Mouse (Mus musculus): ENCODE results near the gene Gm7579. TPM values are rescaled to one million over a fixed set of nuclear protein-coding genes. Genes with fewer than 3 reads are reported as not detected.
"Not testable (repeated sequence)": the region's sequence is repeated elsewhere in the genome, so short reads cannot be mapped to it uniquely, and the experiment has no call there.

Gm7579 gene
- polyA plus RNA-seq, 1 experiment from 2014 or later = not detected

GRCm38 (mm10) chr7:142201064-142201463, 10.6 kb upstream of the Gm7579 start, which contains the start of gene Krtap5-3:
Gene Krtap5-3, plus strand, starts transcription at chr7:142201364.
- no peak within 1 kb of the TSS for H3K4me3 ChIP-seq (ENCODE audit: low read depth, low read length)
- no peak within 1 kb of the TSS for H3K4me2 ChIP-seq (ENCODE audit: low read length)
- no peaks in the 10 kb centered on the region for H3K4me1 ChIP-seq (ENCODE audit: control insufficient read depth, insufficient read depth, low read length)
- no peaks in the 10 kb centered on the region for H3K27me3 ChIP-seq (replicated peaks; ENCODE audit: control insufficient read depth, insufficient read depth, low read length)
- no peaks in the 10 kb centered on the region for H3K9me3 ChIP-seq (replicated peaks; ENCODE audit: control insufficient read depth, low read length)
- 86% methylated on average over 1 of the region's 1 CpGs for WGBS
- ATAC-seq (no peak), DNase-seq (ENCODE audit: low spot score) (no peak)
- H3K36me3 ChIP-seq (ENCODE audit: control insufficient read depth, insufficient read depth, low read length) = no peaks in the 10 kb centered on the region
- no peak within 1 kb of the TSS for H3K27ac ChIP-seq (ENCODE audit: low read depth, low read length)
- H3K9ac ChIP-seq (ENCODE audit: low read length) = no peak within 1 kb of the TSS

GRCm38 (mm10) chr7:142205488-142205887, 6.2 kb upstream of the Gm7579 start:
- ATAC-seq (no peak), DNase-seq (ENCODE audit: low spot score) (no peak)
- H3K9ac ChIP-seq (ENCODE audit: low read length) = no peak overlapping the region
- no peak overlapping the region for H3K4me3 ChIP-seq (ENCODE audit: low read depth, low read length)
- H3K9me3 ChIP-seq (replicated peaks; ENCODE audit: control insufficient read depth, low read length) = no peaks in the 10 kb centered on the region
- H3K27ac ChIP-seq (ENCODE audit: low read depth, low read length) = no peak overlapping the region
- no peaks in the 10 kb centered on the region for H3K36me3 ChIP-seq (ENCODE audit: control insufficient read depth, insufficient read depth, low read length)
- no peaks in the 10 kb centered on the region for H3K4me1 ChIP-seq (ENCODE audit: control insufficient read depth, insufficient read depth, low read length)
- no peaks in the 10 kb centered on the region for H3K27me3 ChIP-seq (replicated peaks; ENCODE audit: control insufficient read depth, insufficient read depth, low read length)
- H3K4me2 ChIP-seq (ENCODE audit: low read length) = no peak overlapping the region

GRCm38 (mm10) chr7:142206891-142207290, 4.8 kb upstream of the Gm7579 start:
- whole genome bisulfite sequencing = 60% methylated on average over 5 of the region's 5 CpGs

GRCm38 (mm10) chr7:142212136-142212535, 477 bp downstream of the Gm7579 start:
- not testable (repeated sequence) for H3K4me1 ChIP-seq (ENCODE audit: control insufficient read depth, insufficient read depth, low read length); H3K4me2 ChIP-seq (ENCODE audit: low read length); ATAC-seq; H3K36me3 ChIP-seq (ENCODE audit: control insufficient read depth, insufficient read depth, low read length); H3K27me3 ChIP-seq (replicated peaks; ENCODE audit: control insufficient read depth, insufficient read depth, low read length); H3K4me3 ChIP-seq (ENCODE audit: low read depth, low read length); DNase-seq (ENCODE audit: low spot score); H3K9ac ChIP-seq (ENCODE audit: low read length); H3K27ac ChIP-seq (ENCODE audit: low read depth, low read length); H3K9me3 ChIP-seq (replicated peaks; ENCODE audit: control insufficient read depth, low read length)
- WGBS = 61% methylated on average over 1 of the region's 1 CpGs

More at GRCm38 (mm10) chr7:142206891-142207290, 4.8 kb upstream of the Gm7579 start:
- not testable (repeated sequence) for H3K36me3 ChIP-seq (ENCODE audit: control insufficient read depth, insufficient read depth, low read length); ATAC-seq; DNase-seq (ENCODE audit: low spot score); H3K27ac ChIP-seq (ENCODE audit: low read depth, low read length); H3K9me3 ChIP-seq (replicated peaks; ENCODE audit: control insufficient read depth, low read length); H3K4me1 ChIP-seq (ENCODE audit: control insufficient read depth, insufficient read depth, low read length); H3K9ac ChIP-seq (ENCODE audit: low read length); H3K4me2 ChIP-seq (ENCODE audit: low read length); H3K27me3 ChIP-seq (replicated peaks; ENCODE audit: control insufficient read depth, insufficient read depth, low read length); H3K4me3 ChIP-seq (ENCODE audit: low read depth, low read length)

GRCm38 (mm10) chr7:142224518-142224917, 12.9 kb downstream of the Gm7579 start:
- H3K36me3 ChIP-seq (ENCODE audit: control insufficient read depth, insufficient read depth, low read length) = no peaks in the 10 kb centered on the region
- no peaks in the 10 kb centered on the region for H3K4me1 ChIP-seq (ENCODE audit: control insufficient read depth, insufficient read depth, low read length)
- H3K27me3 ChIP-seq (replicated peaks; ENCODE audit: control insufficient read depth, insufficient read depth, low read length) = no peaks in the 10 kb centered on the region
- H3K4me3 ChIP-seq (ENCODE audit: low read depth, low read length) = no peak overlapping the region
- H3K9ac ChIP-seq (ENCODE audit: low read length) = no peak overlapping the region
- no peak for DNase-seq (ENCODE audit: low spot score)
- no peak for ATAC-seq
- H3K4me2 ChIP-seq (ENCODE audit: low read length) = no peak overlapping the region
- no peak overlapping the region for H3K27ac ChIP-seq (ENCODE audit: low read depth, low read length)
- no peaks in the 10 kb centered on the region for H3K9me3 ChIP-seq (replicated peaks; ENCODE audit: control insufficient read depth, low read length)
- 53% methylated on average over 2 of the region's 2 CpGs for WGBS

GRCm38 (mm10) chr7:142229871-142230270, 18.2 kb downstream of the Gm7579 start, which contains the start of gene Krtap5-5:
Gene Krtap5-5, minus strand, starts transcription at chr7:142229971.
- H3K9me3 ChIP-seq (replicated peaks; ENCODE audit: control insufficient read depth, low read length); H3K4me3 ChIP-seq (ENCODE audit: low read depth, low read length); H3K9ac ChIP-seq (ENCODE audit: low read length); H3K4me1 ChIP-seq (ENCODE audit: control insufficient read depth, insufficient read depth, low read length); H3K36me3 ChIP-seq (ENCODE audit: control insufficient read depth, insufficient read depth, low read length); ATAC-seq; DNase-seq (ENCODE audit: low spot score); H3K27ac ChIP-seq (ENCODE audit: low read depth, low read length); H3K4me2 ChIP-seq (ENCODE audit: low read length); H3K27me3 ChIP-seq (replicated peaks; ENCODE audit: control insufficient read depth, insufficient read depth, low read length): not testable (repeated sequence)
- 48% methylated on average over 3 of the region's 3 CpGs for WGBS

- no peaks in the 10 kb centered on the region for H3K27me3 ChIP-seq (replicated peaks; ENCODE audit: control insufficient read depth, insufficient read depth, low read length)
- no peak overlapping the region for H3K4me2 ChIP-seq (ENCODE audit: low read length)
- H3K9ac ChIP-seq (ENCODE audit: low read length) = no peak overlapping the region
- WGBS = 16% methylated on average over 1 of the region's 1 CpGs
- ATAC-seq = no peak
- no peaks in the 10 kb centered on the region for H3K36me3 ChIP-seq (ENCODE audit: control insufficient read depth, insufficient read depth, low read length)
- H3K27ac ChIP-seq (ENCODE audit: low read depth, low read length) = no peak overlapping the region
- H3K9me3 ChIP-seq (replicated peaks; ENCODE audit: control insufficient read depth, low read length) = no peaks in the 10 kb centered on the region
- no peak for DNase-seq (ENCODE audit: low spot score)
- no peak overlapping the region for H3K4me3 ChIP-seq (ENCODE audit: low read depth, low read length)
- no peaks in the 10 kb centered on the region for H3K4me1 ChIP-seq (ENCODE audit: control insufficient read depth, insufficient read depth, low read length)
Measured at GRCm38 (mm10) chr7:142231540-142231939, 19.9 kb downstream of the Gm7579 start.

- Histone ChIP-seq H3K4me3 (ENCODE audit: low read depth, low read length) (no peak within 1 kb of the TSS), H3K9ac (ENCODE audit: low read length) (no peak within 1 kb of the TSS), H3K9me3 (replicated peaks; ENCODE audit: control insufficient read depth, low read length) (no peaks in the 10 kb centered on the region), H3K4me2 (ENCODE audit: low read length) (no peak within 1 kb of the TSS), H3K36me3 (ENCODE audit: control insufficient read depth, insufficient read depth, low read length) (no peaks in the 10 kb centered on the region), H3K27ac (ENCODE audit: low read depth, low read length) (no peak within 1 kb of the TSS), H3K27me3 (replicated peaks; ENCODE audit: control insufficient read depth, insufficient read depth, low read length) (no peaks in the 10 kb centered on the region), H3K4me1 (ENCODE audit: control insufficient read depth, insufficient read depth, low read length) (no peaks in the 10 kb centered on the region)
- DNase-seq (ENCODE audit: low spot score) = no peak
- WGBS = 58% methylated on average over 2 of the region's 2 CpGs
- no peak for ATAC-seq
Measured at GRCm38 (mm10) chr7:142240978-142241377, 29.3 kb downstream of the Gm7579 start, which contains the start of gene Gm40460. Gene Gm40460, minus strand, starts transcription at chr7:142241078.

GRCm38 (mm10) chr7:142249824-142250223, 38.2 kb downstream of the Gm7579 start:
- H3K9me3 ChIP-seq (replicated peaks; ENCODE audit: control insufficient read depth, low read length) = no peaks in the 10 kb centered on the region
- H3K27ac ChIP-seq (ENCODE audit: low read depth, low read length) = no peak overlapping the region
- no peak overlapping the region for H3K4me3 ChIP-seq (ENCODE audit: low read depth, low read length)
- H3K9ac ChIP-seq (ENCODE audit: low read length) = no peak overlapping the region
- H3K4me1 ChIP-seq (ENCODE audit: control insufficient read depth, insufficient read depth, low read length) = no peaks in the 10 kb centered on the region
- ATAC-seq (no peak), DNase-seq (ENCODE audit: low spot score) (peak; percentile 63)
- no peaks in the 10 kb centered on the region for H3K27me3 ChIP-seq (replicated peaks; ENCODE audit: control insufficient read depth, insufficient read depth, low read length)
- 0% methylated on average over 1 of the region's 1 CpGs for WGBS
- no peaks in the 10 kb centered on the region for H3K36me3 ChIP-seq (ENCODE audit: control insufficient read depth, insufficient read depth, low read length)
- H3K4me2 ChIP-seq (ENCODE audit: low read length) = no peak overlapping the region

Measured in forebrain, embryonic 14.5 days (tissue).